Mouse (Mus musculus) heart, embryonic 11.5 days (tissue): ENCODE measurements around the gene 2010111I01Rik. TPM values are rescaled to one million over a fixed set of nuclear protein-coding genes. Genes with fewer than 3 reads are reported as not detected.

Experiments used
- ATAC-seq: fragments of 200-750 bp; cut with Nextera tagmentation; replicated peaks from 2 replicates; pipeline ENCODE4 v1.8.0; 2017; ENCODE audit warnings: moderate library complexity; ENCODE audit not compliant: insufficient number of reproducible peaks, low FRiP score, low TSS enrichment
- H3K27ac ChIP-seq: fragments of 300-500 bp; sonication (generic); 2 replicates; pipeline ENCODE4 v1.5.1; 2014; ENCODE audit warnings: mild to moderate bottlenecking, low read depth, low read length
- H3K27me3 ChIP-seq: fragments of 300-500 bp; sonication (generic); 2 replicates; pipeline ENCODE4 v1.6.1; 2014; ENCODE audit warnings: mild to moderate bottlenecking, low read length, mixed read lengths; ENCODE audit not compliant: control insufficient read depth, insufficient read depth
- H3K36me3 ChIP-seq: fragments of 300-500 bp; sonication (generic); 2 replicates; pipeline ENCODE4 v1.6.1; 2014; ENCODE audit warnings: mild to moderate bottlenecking, low read length, moderate library complexity, mixed read lengths; ENCODE audit not compliant: control insufficient read depth, insufficient read depth
- H3K4me1 ChIP-seq: fragments of 300-500 bp; sonication (generic); 2 replicates; pipeline ENCODE4 v1.6.1; 2014; ENCODE audit warnings: low read length; ENCODE audit not compliant: control insufficient read depth, insufficient read depth
- H3K4me2 ChIP-seq: fragments of 300-500 bp; sonication (generic); 2 replicates; pipeline ENCODE4 v1.6.1; 2014; ENCODE audit warnings: mild to moderate bottlenecking, moderate library complexity
- H3K4me3 ChIP-seq: fragments of 300-500 bp; sonication (generic); 2 replicates; pipeline ENCODE4 v1.5.1; 2014; ENCODE audit warnings: low read depth, low read length
- H3K9ac ChIP-seq: fragments of 300-500 bp; sonication (generic); 2 replicates; pipeline ENCODE4 v1.6.1; 2014; ENCODE audit warnings: mild to moderate bottlenecking, low read depth, low read length, moderate library complexity
- H3K9me3 ChIP-seq: fragments of 300-500 bp; sonication (generic); replicated peaks from 2 replicates; pipeline ENCODE4 v1.6.1; 2016; ENCODE audit warnings: low read length; ENCODE audit not compliant: control insufficient read depth
- WGBS: fragments of 180-500 bp; shearing (Covaris S2); extraction: QIAGEN DNeasy Blood & Tissue Kit; methylation state at CpG from one replicate; pipeline ENCODE4 v1.1.7; 2014; ENCODE audit not compliant: insufficient replicate concordance; 5-methylcytosine and 5-hydroxymethylcytosine counted together
- polyA plus RNA-seq: library from polyadenylated mRNA; unstranded; fragments of >200 nt; fragmentation: Nextera tagmentation; extraction: Ambion mirVana; gene quantifications from 2 replicates; pipeline ENCODE4 v1.2.1, GENCODE M21; 2014

2010111I01Rik gene
- 49.6 and 58.9 TPM in 2 replicates for polyA plus RNA-seq

GRCm38 (mm10) chr13:62964640-62965311 is at the start of gene 2010111I01Rik:
2010111I01Rik (plus strand) TSS chr13:62964893.
- ATAC-seq, result peak; percentile 91
- Histone ChIP-seq H3K9me3 (no peaks in the 10 kb centered on the region), H3K27ac (no peak within 1 kb of the TSS), H3K4me2 (peak within 1 kb of the TSS; percentile 83), H3K9ac (peak within 1 kb of the TSS; percentile 76), H3K27me3 (no peaks in the 10 kb centered on the region), H3K4me3 (peak within 1 kb of the TSS; percentile 77), H3K36me3 (no peaks in the 10 kb centered on the region), H3K4me1 (peaks cover 5% of the 10 kb centered on the region; the same call in 1 of the 2 replicates)
- WGBS, result under 1% methylated on average over 41 of the region's 41 CpGs

- H3K9me3 ChIP-seq, result no peaks in the 10 kb centered on the region
- no peak overlapping the region for H3K4me3 ChIP-seq
- no peak overlapping the region for H3K27ac ChIP-seq
- H3K9ac ChIP-seq, result no peak overlapping the region
- WGBS, result 67% methylated on average over 4 of the region's 4 CpGs
- no peaks in the 10 kb centered on the region for H3K36me3 ChIP-seq
- H3K27me3 ChIP-seq, result no peaks in the 10 kb centered on the region
- H3K4me1 ChIP-seq, result no peaks in the 10 kb centered on the region
- no peak overlapping the region for H3K4me2 ChIP-seq
- no peak for ATAC-seq
Observed at GRCm38 (mm10) chr13:62916675-62917074, 48.0 kb upstream of the 2010111I01Rik start.

- no peak overlapping the region for H3K4me3 ChIP-seq
- H3K4me2 ChIP-seq, result no peak overlapping the region
- no peak overlapping the region for H3K27ac ChIP-seq
- H3K9me3 ChIP-seq, result no peaks in the 10 kb centered on the region
- H3K9ac ChIP-seq, result no peak overlapping the region
- H3K27me3 ChIP-seq, result no peaks in the 10 kb centered on the region
- 61% methylated on average over 1 of the region's 1 CpGs for WGBS
- no peaks in the 10 kb centered on the region for H3K36me3 ChIP-seq
- H3K4me1 ChIP-seq, result no peaks in the 10 kb centered on the region
- ATAC-seq, result no peak
Observed at GRCm38 (mm10) chr13:62917416-62918110, 47.1 kb upstream of the 2010111I01Rik start.

- ATAC-seq, result no peak
- no peak overlapping the region for H3K27ac ChIP-seq
- H3K4me3 ChIP-seq, result no peak overlapping the region
- H3K4me2 ChIP-seq, result no peak overlapping the region
- H3K9ac ChIP-seq, result no peak overlapping the region
- 33% methylated on average over 11 of the region's 11 CpGs for WGBS
- no peaks in the 10 kb centered on the region for H3K9me3 ChIP-seq
- no peaks in the 10 kb centered on the region for H3K27me3 ChIP-seq
- H3K4me1 ChIP-seq, result peaks cover 3% of the 10 kb centered on the region; the same call in 1 of the 2 replicates
- H3K36me3 ChIP-seq, result no peaks in the 10 kb centered on the region
Observed at GRCm38 (mm10) chr13:62919647-62920341, 44.9 kb upstream of the 2010111I01Rik start.

- 72% methylated on average over 3 of the region's 3 CpGs for WGBS
- Histone ChIP-seq H3K9me3 (no peaks in the 10 kb centered on the region), H3K36me3 (no peaks in the 10 kb centered on the region)
Observed at GRCm38 (mm10) chr13:62922645-62923044, 42.0 kb upstream of the 2010111I01Rik start.

GRCm38 (mm10) chr13:62923182-62923581 is 41.5 kb upstream of the 2010111I01Rik start:
- Histone ChIP-seq H3K27me3 (no peaks in the 10 kb centered on the region), H3K27ac (no peak overlapping the region), H3K9me3 (no peaks in the 10 kb centered on the region), H3K9ac (no peak overlapping the region), H3K4me1 (peaks cover 3% of the 10 kb centered on the region; the same call in 1 of the 2 replicates), H3K36me3 (no peaks in the 10 kb centered on the region), H3K4me2 (no peak overlapping the region), H3K4me3 (no peak overlapping the region)
- ATAC-seq, result no peak
- WGBS, result 75% methylated on average over 8 of the region's 8 CpGs

More at GRCm38 (mm10) chr13:62922645-62923044, 42.0 kb upstream of the 2010111I01Rik start:
- Histone ChIP-seq H3K4me1 (peaks cover 3% of the 10 kb centered on the region; the same call in 1 of the 2 replicates), H3K4me3 (no peak overlapping the region), H3K27ac (no peak overlapping the region), H3K4me2 (no peak overlapping the region), H3K9ac (no peak overlapping the region), H3K27me3 (no peaks in the 10 kb centered on the region)
- no peak for ATAC-seq

GRCm38 (mm10) chr13:62926479-62926878 is 38.2 kb upstream of the 2010111I01Rik start:
- no peak for ATAC-seq
- Histone ChIP-seq H3K9ac (no peak overlapping the region), H3K4me1 (peaks cover 3% of the 10 kb centered on the region; the same call in 1 of the 2 replicates), H3K4me3 (no peak overlapping the region), H3K27ac (no peak overlapping the region), H3K36me3 (no peaks in the 10 kb centered on the region), H3K4me2 (no peak overlapping the region), H3K9me3 (no peaks in the 10 kb centered on the region), H3K27me3 (no peaks in the 10 kb centered on the region)
- WGBS, result 75% methylated on average over 1 of the region's 1 CpGs

- H3K36me3 ChIP-seq, result no peaks in the 10 kb centered on the region
- no peak for ATAC-seq
- WGBS, result 83% methylated on average over 1 of the region's 1 CpGs
Observed at GRCm38 (mm10) chr13:62927470-62927869, 37.2 kb upstream of the 2010111I01Rik start.

More at GRCm38 (mm10) chr13:62927470-62927869, 37.2 kb upstream of the 2010111I01Rik start:
- no peaks in the 10 kb centered on the region for H3K9me3 ChIP-seq
- H3K4me3 ChIP-seq, result no peak overlapping the region
- no peak overlapping the region for H3K9ac ChIP-seq
- H3K4me2 ChIP-seq, result no peak overlapping the region
- H3K4me1 ChIP-seq, result peaks cover 3% of the 10 kb centered on the region; the same call in 1 of the 2 replicates
- no peak overlapping the region for H3K27ac ChIP-seq
- H3K27me3 ChIP-seq, result no peaks in the 10 kb centered on the region
